Comparison of ENCODE assay signal across 17 mouse cellular contexts in the genomic region with DNA sequence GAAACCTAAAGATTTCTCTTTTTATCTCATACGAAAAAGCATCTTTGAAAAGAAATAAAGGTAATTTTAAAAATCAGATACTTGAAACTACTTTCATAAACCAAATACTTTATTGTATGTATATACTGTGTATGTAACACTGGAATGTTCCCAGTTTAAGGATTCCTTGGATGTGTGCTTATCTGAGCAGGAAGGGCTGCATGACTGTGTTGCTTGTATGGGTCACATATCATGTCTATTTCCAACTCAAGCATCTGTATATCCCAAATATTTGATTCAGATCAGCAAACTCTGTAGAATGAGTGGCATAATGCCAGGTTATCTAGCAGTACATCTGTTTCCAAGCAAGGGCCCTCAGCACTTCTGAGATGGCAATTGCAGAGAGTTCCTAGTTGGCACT.
"Had no signal": no experiment of that assay in that cellular context is flagged by ENCODE, and none has a peak within 500 bp of the region (broad histone marks: within the 10 kb centered on the region; RNA-seq: fewer than 3 reads in every experiment).

No protein-coding gene starts in this region.

- ATAC-seq: liver, postnatal 0 days; midbrain, embryonic 13.5 days; midbrain, embryonic 15.5 days had no signal

- DNase-seq: liver, embryonic 13.5 days; liver, postnatal 0 days; lung, postnatal 36 days; right cerebral cortex, postnatal 14 days; thymus, adult 2 months; thymus, postnatal 25 days; thymus, postnatal 4 days had no signal

- H3K27ac ChIP-seq: liver, embryonic 13.5 days; liver, embryonic 15.5 days; lung, embryonic 15.5 days; macrophage; midbrain, embryonic 13.5 days; midbrain, embryonic 15.5 days; neural tube, embryonic 12.5 days; stomach, embryonic 15.5 days; stomach, postnatal 0 days had no signal

- H3K4me2 ChIP-seq: liver, embryonic 13.5 days; liver, embryonic 15.5 days; lung, embryonic 15.5 days; midbrain, embryonic 11.5 days; midbrain, embryonic 13.5 days; midbrain, embryonic 15.5 days; neural tube, embryonic 12.5 days; stomach, embryonic 15.5 days had no signal

- H3K9me3 ChIP-seq: liver, embryonic 13.5 days; liver, embryonic 15.5 days; lung, embryonic 15.5 days; megakaryocyte, embryonic 14.5 days; midbrain, embryonic 13.5 days; midbrain, embryonic 15.5 days; neural tube, embryonic 12.5 days; stomach, embryonic 15.5 days had no signal

- H3K27me3 ChIP-seq: liver, embryonic 13.5 days; liver, embryonic 15.5 days; lung, embryonic 15.5 days; megakaryocyte, embryonic 14.5 days; midbrain, embryonic 13.5 days; midbrain, embryonic 15.5 days; neural tube, embryonic 12.5 days; stomach, embryonic 15.5 days had no signal

- H3K4me1 ChIP-seq: liver, embryonic 13.5 days; liver, embryonic 15.5 days; megakaryocyte, embryonic 14.5 days; midbrain, embryonic 13.5 days; midbrain, embryonic 15.5 days; neural tube, embryonic 12.5 days; stomach, embryonic 15.5 days had no signal

- H3K36me3 ChIP-seq: liver, embryonic 13.5 days; liver, embryonic 15.5 days; lung, embryonic 15.5 days; midbrain, embryonic 13.5 days; midbrain, embryonic 15.5 days; neural tube, embryonic 12.5 days; stomach, embryonic 15.5 days had no signal

- H3K9ac ChIP-seq: liver, embryonic 13.5 days; liver, embryonic 15.5 days; liver, postnatal 0 days; lung, embryonic 15.5 days; midbrain, embryonic 13.5 days; midbrain, embryonic 15.5 days; neural tube, embryonic 12.5 days; stomach, embryonic 15.5 days had no signal

- H3K4me3 ChIP-seq: liver, embryonic 13.5 days; liver, embryonic 15.5 days; lung, embryonic 15.5 days; megakaryocyte, embryonic 14.5 days; midbrain, embryonic 13.5 days; midbrain, embryonic 15.5 days; neural tube, embryonic 12.5 days; stomach, embryonic 15.5 days had no signal
